Mouse (Mus musculus) left cerebral cortex, adult 2 months (tissue): ENCODE measurements around the gene St6gal1. TPM values are rescaled to one million over a fixed set of nuclear protein-coding genes. Genes with fewer than 3 reads are reported as not detected.

Experiments
- DNase-seq, 2 experiments: peaks; one replicate each; pipeline ENCODE4 v3.0.0; 2021 to 2022; ENCODE audit warnings: low spot score in 2 of 2, mixed read lengths in 1 of 2; ENCODE audit errors: extremely low spot score in 1 of 2
- H3K27ac ChIP-seq: fragments of 200-600 bp; 2 replicates; pipeline ENCODE4 v1.8.1; 2022
- H3K4me3 ChIP-seq: fragments of 200-600 bp; 2 replicates; pipeline ENCODE4 v1.8.1; 2022
- CTCF ChIP-seq: fragments of 200-600 bp; IDR thresholded peaks from 2 replicates; pipeline ENCODE4 v1.8.1; 2022; ENCODE audit warnings: antibody characterized with exemption, mild to moderate bottlenecking, moderate library complexity
- intact Hi-C: fragments of 180-260 bp; cut with DNase I; formaldehyde crosslinking; loops from one replicate; pipeline ENCODE4 v1.15.1; 2025
- total RNA-seq, 2 experiments: library from RNA; stranded (reverse); gene quantifications; 2 replicates each; pipeline ENCODE4 v1.2.3; 2021

Gene St6gal1
- total RNA-seq, 2 experiments from 2014 or later = 16.5 to 18.7 TPM

DNA sequence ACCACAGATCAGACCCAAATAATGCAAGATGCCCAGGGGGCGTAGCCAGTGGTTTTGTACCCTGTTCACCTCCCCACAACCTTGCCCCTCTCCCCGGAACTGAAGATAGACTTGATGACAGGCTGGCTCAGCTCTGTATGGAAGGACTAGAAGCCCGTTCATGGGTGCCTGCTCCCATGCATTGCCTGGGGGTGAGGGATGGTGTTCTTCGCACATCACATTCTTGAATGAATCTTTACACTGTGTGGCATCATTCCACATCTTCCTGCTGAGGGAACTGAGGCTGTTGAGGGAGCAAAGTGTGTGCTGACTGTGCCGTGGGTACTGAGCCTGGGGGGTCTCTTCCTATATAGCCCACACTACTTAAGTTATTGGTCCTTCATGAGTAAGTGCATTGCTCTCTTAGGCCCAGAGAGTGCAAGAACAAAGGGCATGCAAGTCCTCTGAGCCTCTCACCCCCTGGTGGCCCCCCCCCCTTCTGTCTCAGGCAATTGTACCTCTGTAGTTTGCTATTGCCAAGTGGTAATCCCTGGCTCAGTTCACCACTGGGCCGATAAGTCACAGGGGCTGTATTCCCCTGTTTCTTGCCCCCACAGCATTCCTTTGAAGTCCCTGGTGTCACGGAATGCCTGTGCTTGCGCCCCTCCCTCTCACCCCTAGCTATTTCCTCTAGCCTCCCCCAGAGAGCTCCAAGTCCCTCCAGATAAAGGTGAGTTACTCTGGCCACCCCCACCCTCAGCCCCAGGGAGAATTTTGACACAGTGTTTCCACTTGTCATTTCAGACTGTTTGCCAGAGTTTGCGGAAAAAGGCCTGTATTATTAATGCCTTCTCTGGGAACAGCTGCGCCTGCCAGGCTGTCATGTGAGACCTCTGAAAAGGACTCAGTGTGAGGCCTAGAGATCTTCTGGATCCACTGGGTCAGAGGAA, 45.7 kb downstream of the St6gal1 start:
- no peak for TF ChIP-seq CTCF
- H3K4me3 ChIP-seq = no peak overlapping the region
- intact Hi-C loops = loop anchor here (2.0 kb wide), 1 partner anchor 43 kb away; no protein-coding TSS in a partner anchor
- DNase-seq = no peak
- H3K27ac ChIP-seq = peak overlapping the region; percentile 73

DNA sequence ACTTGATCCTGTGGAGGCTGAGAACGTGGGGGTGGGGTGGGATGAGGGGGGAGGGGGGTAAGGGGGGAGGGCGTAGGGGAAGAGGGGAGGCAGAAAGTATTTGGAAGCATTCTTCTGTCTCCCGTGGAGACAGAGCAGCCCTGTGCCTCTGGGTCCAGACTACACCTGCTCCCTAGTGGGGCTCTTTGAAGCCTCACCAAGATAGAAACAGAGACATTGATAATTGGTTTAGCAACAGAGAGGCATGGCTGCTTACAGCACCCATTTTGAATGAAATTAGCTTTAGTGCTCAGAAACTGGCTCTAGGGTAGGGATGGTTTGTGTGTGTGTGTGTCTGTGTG, 46.3 kb downstream of the St6gal1 start:
- no peak for DNase-seq
- intact Hi-C loops = loop anchor here (2.0 kb wide), 1 partner anchor 44 kb away; no protein-coding TSS in a partner anchor
- TF ChIP-seq CTCF = no peak
- H3K4me3 ChIP-seq = no peak overlapping the region
- H3K27ac ChIP-seq = peak overlapping the region; percentile 40

- no peak for TF ChIP-seq CTCF
- Histone ChIP-seq H3K4me3 (no peak overlapping the region), H3K27ac (peak overlapping the region; percentile 79)
- DNase-seq = no peak
- intact Hi-C loops = loop anchor here (2.0 kb wide), 1 partner anchor 45 kb away; no protein-coding TSS in a partner anchor
These were observed 47.4 kb downstream of the St6gal1 start for GRCm38 (mm10) chr16:23271746-23272520.

GRCm38 (mm10) chr16:23272521-23273230, 48.1 kb downstream of the St6gal1 start:
- Histone ChIP-seq H3K4me3 (no peak overlapping the region), H3K27ac (peak overlapping the region; percentile 79)
- no peak for DNase-seq
- no peak for TF ChIP-seq CTCF
- intact Hi-C loops = no loop called here

DNA sequence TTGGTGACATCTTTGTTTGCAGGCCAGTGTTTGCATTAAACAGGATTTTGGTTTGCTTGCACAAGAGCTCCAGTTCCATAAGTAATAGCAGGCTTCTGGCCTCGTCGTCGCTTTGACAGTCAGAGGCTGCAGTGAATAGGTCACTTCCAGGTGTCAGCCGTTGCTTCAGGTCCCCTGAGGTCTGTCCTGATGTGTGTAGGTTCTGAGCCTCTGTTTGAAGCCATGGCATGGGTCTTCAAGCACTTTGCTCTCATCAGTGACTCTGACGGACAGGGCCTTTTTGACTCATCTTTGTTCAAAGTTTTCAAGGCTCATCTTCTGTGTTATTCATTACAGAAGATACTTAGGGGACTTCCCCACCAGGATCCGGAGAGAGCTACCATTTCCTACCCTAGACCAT, 49.5 kb downstream of the St6gal1 start:
- TF ChIP-seq CTCF = no peak
- intact Hi-C loops = no loop called here
- H3K4me3 ChIP-seq = no peak overlapping the region
- peak overlapping the region; percentile 17; the same call in 1 of the 2 replicates for H3K27ac ChIP-seq
- no peak for DNase-seq

DNA sequence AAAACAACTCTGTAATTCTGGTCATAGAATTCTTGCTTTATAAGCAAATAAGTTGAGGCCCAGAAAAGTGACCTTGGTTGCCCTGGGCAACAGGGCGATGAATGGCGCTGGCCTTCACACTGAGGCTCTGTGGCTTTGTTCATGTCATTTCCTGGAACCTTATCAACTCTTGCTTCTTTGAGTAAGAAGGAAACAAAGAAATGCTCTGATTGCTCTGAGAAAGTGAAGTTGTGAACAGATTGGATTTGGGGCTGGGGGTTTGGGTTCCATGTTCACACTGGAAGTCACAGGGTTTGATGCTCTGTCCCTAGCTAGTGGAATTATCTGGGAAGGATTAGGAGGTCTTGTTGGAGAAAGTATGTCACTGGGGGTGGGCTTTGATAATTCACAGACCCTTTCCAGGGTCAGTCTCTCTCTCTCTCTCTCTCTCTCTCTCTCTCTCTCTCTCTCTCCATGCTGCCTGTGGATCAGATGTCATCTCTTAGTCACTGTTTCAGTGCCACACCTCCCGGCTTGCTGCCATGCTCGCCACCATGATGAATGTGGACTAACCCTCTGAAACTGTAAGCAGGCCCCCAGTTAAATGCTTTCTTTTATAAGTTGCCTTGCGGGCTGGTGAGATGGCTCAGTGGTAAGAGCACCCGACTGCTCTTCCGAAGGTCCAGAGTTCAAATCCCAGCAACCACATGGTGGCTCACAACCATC, 50.2 kb downstream of the St6gal1 start:
- no peak overlapping the region for H3K4me3 ChIP-seq
- TF ChIP-seq CTCF = no peak; the same call in 1 of the 2 replicates
- intact Hi-C loops = no loop called here
- DNase-seq = no peak
- H3K27ac ChIP-seq = no peak overlapping the region

GRCm38 (mm10) chr16:23275661-23276060, 51.1 kb downstream of the St6gal1 start:
- DNase-seq = no peak
- Histone ChIP-seq H3K27ac (no peak overlapping the region), H3K4me3 (no peak overlapping the region)
- no peak for TF ChIP-seq CTCF
- intact Hi-C loops = no loop called here

DNA sequence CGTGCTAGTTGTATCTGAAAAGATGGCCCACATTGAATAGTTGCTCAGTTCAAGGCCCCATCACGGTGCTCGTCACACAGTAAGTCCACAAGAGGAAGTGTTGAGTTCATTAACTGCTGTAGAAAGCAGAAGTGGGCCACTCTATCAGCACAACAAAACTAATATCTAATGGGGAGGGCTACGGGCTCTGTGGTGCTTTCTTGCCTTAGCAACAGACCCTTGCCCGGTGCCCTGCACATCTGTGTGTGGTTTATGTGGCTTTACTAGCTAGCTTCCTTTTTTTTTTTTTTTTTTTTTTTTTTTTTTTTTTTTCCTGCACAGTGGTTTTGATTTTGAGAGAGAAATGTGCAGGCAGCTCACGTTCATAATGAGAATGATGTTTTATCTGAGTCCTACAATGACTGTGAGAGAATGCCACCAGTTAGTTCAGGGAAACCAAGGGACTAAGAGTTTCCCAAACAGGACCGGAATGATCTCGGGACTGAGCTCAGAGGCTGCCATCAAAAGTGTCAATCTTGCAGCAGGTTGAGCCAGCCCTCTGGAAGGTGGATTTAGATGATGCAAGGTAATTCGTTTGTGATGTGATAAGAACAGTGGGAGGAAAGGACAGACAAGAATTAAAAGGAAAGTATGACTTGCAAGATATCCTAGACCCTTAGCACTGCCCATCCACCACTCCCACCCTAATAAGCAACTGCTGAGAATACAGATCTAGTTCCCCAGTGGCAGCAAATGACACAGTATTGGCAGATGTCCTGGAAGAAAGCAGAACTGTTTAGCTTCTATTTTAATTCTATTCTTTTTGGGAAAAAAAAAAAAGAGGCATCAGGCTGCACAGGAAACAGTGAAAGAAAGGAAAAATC, 55.6 kb downstream of the St6gal1 start:
- intact Hi-C loops = no loop called here
- DNase-seq = no peak
- Histone ChIP-seq H3K27ac (no peak overlapping the region; the same call in 1 of the 2 replicates), H3K4me3 (no peak overlapping the region)
- TF ChIP-seq CTCF = no peak; the same call in 1 of the 2 replicates

DNA sequence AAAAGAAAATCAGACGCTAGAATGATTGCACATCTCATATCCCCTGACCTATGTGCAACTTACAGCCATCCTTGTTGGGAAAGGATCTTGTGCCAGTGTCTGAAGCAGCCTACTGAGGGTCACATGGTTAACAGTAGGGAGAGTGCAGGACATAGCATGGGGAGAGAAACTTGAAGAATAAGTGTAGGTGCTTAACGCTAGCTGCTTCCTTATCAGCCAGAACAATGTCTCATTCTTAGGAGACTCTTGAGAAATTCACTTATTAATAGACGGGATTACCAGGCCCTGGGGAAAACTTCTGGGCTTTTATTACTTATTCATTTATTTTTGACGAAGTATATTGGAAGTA, 56.2 kb downstream of the St6gal1 start:
- Histone ChIP-seq H3K4me3 (no peak overlapping the region), H3K27ac (peak overlapping the region; percentile 28; the same call in 1 of the 2 replicates)
- no peak for DNase-seq
- no peak for TF ChIP-seq CTCF
- intact Hi-C loops = no loop called here

GRCm38 (mm10) chr16:23282241-23282640, 57.7 kb downstream of the St6gal1 start:
- TF ChIP-seq CTCF = no peak
- DNase-seq = no peak
- Histone ChIP-seq H3K27ac (no peak overlapping the region), H3K4me3 (no peak overlapping the region)
- intact Hi-C loops = no loop called here
